Mouse (Mus musculus) left cerebral cortex, postnatal 10 days (tissue): Measurements from ENCODE around the gene Pigr. TPM values are rescaled to one million over a fixed set of nuclear protein-coding genes. Genes with fewer than 3 reads are reported as not detected.

Experiments
- DNase-seq, 2 experiments: peaks; one replicate each; pipeline ENCODE4 v3.0.0; 2021 to 2022; ENCODE audit warnings: low spot score in 2 of 2, mixed read lengths in 1 of 2; ENCODE audit errors: extremely low spot score in 1 of 2
- intact Hi-C: fragments of 180-260 bp; cut with DNase I; formaldehyde crosslinking; loops from one replicate; pipeline ENCODE4 v1.15.1; 2025
- total RNA-seq, 2 experiments: library from RNA; stranded (reverse); gene quantifications; 2 replicates each; pipeline ENCODE4 v1.2.3; 2021

The Pigr gene
- total RNA-seq, 2 experiments from 2014 or later, result 0.08 to 0.21 TPM

- no peak for DNase-seq
- intact Hi-C loops, result no loop called here
Measured at GRCm38 (mm10) chr1:130821911-130822625, 4.4 kb upstream of the Pigr start.

- DNase-seq, result no peak
- intact Hi-C loops, result no loop called here
Measured at GRCm38 (mm10) chr1:130828656-130829055, 2.2 kb downstream of the Pigr start.

GRCm38 (mm10) chr1:130829906-130830830 lies 3.7 kb downstream of the Pigr start:
- intact Hi-C loops, result no loop called here

GRCm38 (mm10) chr1:130832230-130833149 lies 6.0 kb downstream of the Pigr start:
- intact Hi-C loops, result no loop called here
- DNase-seq, result no peak

More at GRCm38 (mm10) chr1:130829906-130830830, 3.7 kb downstream of the Pigr start:
- no peak for DNase-seq

GRCm38 (mm10) chr1:130835161-130835936 lies 8.9 kb downstream of the Pigr start:
- DNase-seq, result peak in 1 of 2 experiments; percentile 44
- intact Hi-C loops, result no loop called here

- intact Hi-C loops, result no loop called here
- DNase-seq, result no peak
Measured at GRCm38 (mm10) chr1:130838288-130838687, 11.8 kb downstream of the Pigr start.

GRCm38 (mm10) chr1:130840599-130841379 lies 14.3 kb downstream of the Pigr start:
- intact Hi-C loops, result no loop called here
- no peak for DNase-seq

GRCm38 (mm10) chr1:130841621-130842020 lies 15.1 kb downstream of the Pigr start:
- intact Hi-C loops, result no loop called here
- no peak for DNase-seq

GRCm38 (mm10) chr1:130844516-130844915 lies 18.0 kb downstream of the Pigr start:
- intact Hi-C loops, result no loop called here
- DNase-seq, result no peak

GRCm38 (mm10) chr1:130849530-130850214 lies 23.2 kb downstream of the Pigr start:
- DNase-seq, result no peak
- intact Hi-C loops, result no loop called here

GRCm38 (mm10) chr1:130850405-130850804 lies 23.9 kb downstream of the Pigr start:
- no peak for DNase-seq
- intact Hi-C loops, result no loop called here

- no peak for DNase-seq
Measured at GRCm38 (mm10) chr1:130854819-130855218, 28.3 kb downstream of the Pigr start.

GRCm38 (mm10) chr1:130855723-130856122 lies 29.2 kb downstream of the Pigr start:
- DNase-seq, result no peak
- intact Hi-C loops, result no loop called here

More at GRCm38 (mm10) chr1:130854819-130855218, 28.3 kb downstream of the Pigr start:
- intact Hi-C loops, result no loop called here

- DNase-seq, result no peak
- intact Hi-C loops, result no loop called here
Measured at GRCm38 (mm10) chr1:130857456-130857855, 31.0 kb downstream of the Pigr start.

GRCm38 (mm10) chr1:130864238-130864637 lies 37.8 kb downstream of the Pigr start:
- DNase-seq, result no peak
- intact Hi-C loops, result no loop called here

GRCm38 (mm10) chr1:130864741-130865140 lies 38.3 kb downstream of the Pigr start:
- no peak for DNase-seq
- intact Hi-C loops, result no loop called here
